Mouse (Mus musculus) gastrocnemius, adult 18-20 months (tissue): Measurements from ENCODE around the gene Cyp8b1. TPM values are rescaled to one million over a fixed set of nuclear protein-coding genes. Genes with fewer than 3 reads are reported as not detected.

ENCODE experiments used
- DNase-seq: peaks from one replicate; pipeline ENCODE4 v3.0.0; 2021; ENCODE audit warnings: low spot score
- total RNA-seq, 2 experiments: library from RNA; stranded (reverse); gene quantifications; 2 replicates each; pipeline ENCODE4 v1.2.3; 2021

The Cyp8b1 gene
- total RNA-seq, 2 experiments from 2014 or later: not detected

GRCm38 (mm10) chr9:121892057-121892687 lies 23.9 kb downstream of the Cyp8b1 start:
- no peak for DNase-seq

- no peak for DNase-seq
Measured at GRCm38 (mm10) chr9:121891301-121891700, 24.8 kb downstream of the Cyp8b1 start.

- DNase-seq: peak; percentile 85
Measured at GRCm38 (mm10) chr9:121890441-121890941, 25.6 kb downstream of the Cyp8b1 start.

- DNase-seq: peak; percentile 41
Measured at GRCm38 (mm10) chr9:121889927-121890440, 26.1 kb downstream of the Cyp8b1 start.

- no peak for DNase-seq
Measured at GRCm38 (mm10) chr9:121882015-121882457, 34.1 kb downstream of the Cyp8b1 start.

GRCm38 (mm10) chr9:121881301-121881700 lies 34.8 kb downstream of the Cyp8b1 start:
- no peak for DNase-seq

- peak; percentile 86 for DNase-seq
Measured at GRCm38 (mm10) chr9:121880840-121881239, 35.3 kb downstream of the Cyp8b1 start.

GRCm38 (mm10) chr9:121877052-121877740 lies 38.9 kb downstream of the Cyp8b1 start:
- DNase-seq: peak; percentile 68

GRCm38 (mm10) chr9:121873578-121873977 lies 42.5 kb downstream of the Cyp8b1 start:
- no peak for DNase-seq

GRCm38 (mm10) chr9:121872062-121872683 lies 43.9 kb downstream of the Cyp8b1 start:
- no peak for DNase-seq

GRCm38 (mm10) chr9:121869973-121870515 lies 46.1 kb downstream of the Cyp8b1 start:
- no peak for DNase-seq

- DNase-seq: no peak
Measured at GRCm38 (mm10) chr9:121869432-121869831, 46.7 kb downstream of the Cyp8b1 start.

- no peak for DNase-seq
Measured at GRCm38 (mm10) chr9:121868236-121868635, 47.9 kb downstream of the Cyp8b1 start.

- DNase-seq: no peak
Measured at GRCm38 (mm10) chr9:121867632-121868031, 48.5 kb downstream of the Cyp8b1 start.

GRCm38 (mm10) chr9:121865425-121866008 lies 50.6 kb downstream of the Cyp8b1 start:
- DNase-seq: no peak

- DNase-seq: no peak
Measured at GRCm38 (mm10) chr9:121864837-121865236, 51.3 kb downstream of the Cyp8b1 start.

Other genes starting within 250 kb of the Cyp8b1 start
- gene Sec22c, start 210.8 kb downstream of the Cyp8b1 start, total RNA-seq: 1 to 10 TPM; 5.4 to 5.5 TPM
- 100 to 1,000 TPM; 108 to 115 TPM for gene Ss18l2, start 206.0 kb downstream of the Cyp8b1 start, total RNA-seq
- 10 to 100 TPM; 31.7 to 37.0 TPM for gene Nktr, start 197.1 kb downstream of the Cyp8b1 start, total RNA-seq
- gene Zfp651, start 157.0 kb downstream of the Cyp8b1 start, total RNA-seq: 100 to 1,000 TPM; 123 to 131 TPM
- 100 to 1,000 TPM; 121 to 228 TPM for gene Klhl40, start 138.7 kb downstream of the Cyp8b1 start, total RNA-seq
- 100 to 1,000 TPM; 125 to 145 TPM for gene Hhatl, start 123.8 kb downstream of the Cyp8b1 start, total RNA-seq
- gene Ccdc13, start 76.8 kb downstream of the Cyp8b1 start, total RNA-seq: under 1 TPM in 1 of 2 experiments, not detected in 1; 0.17 TPM
- 10 to 100 TPM; 82.9 to 95.7 TPM for gene Higd1a, start 57.9 kb downstream of the Cyp8b1 start, total RNA-seq
- 1 to 10 TPM in 1 of 2 experiments, under 1 TPM in 1; 0.64 to 1.8 TPM for gene Ackr2, start 17.9 kb downstream of the Cyp8b1 start, total RNA-seq
- gene Fam198a, start 34.7 kb upstream of the Cyp8b1 start, total RNA-seq: under 1 TPM; 0.62 to 0.71 TPM
- gene Pomgnt2, start 80.8 kb upstream of the Cyp8b1 start, total RNA-seq: 10 to 100 TPM; 15.9 to 16.6 TPM
- gene Snrk, start 201.0 kb upstream of the Cyp8b1 start, total RNA-seq: 10 to 100 TPM; 45.3 to 58.3 TPM